Mouse (Mus musculus) adrenal gland, postnatal 14 days (tissue): ENCODE measurements at regions not wholly inside any gene's neighbourhood (a gene's known extent, or its start where the extent isn't known, plus 50 kb on each side); places are given as distances from the start of the nearest gene placed in this dataset.

Experiments
- DNase-seq: peaks from one replicate; pipeline ENCODE4 v3.0.0; 2021; ENCODE audit warnings: mixed read lengths

- no peak for DNase-seq
Observed at GRCm38 (mm10) chr9:84295891-84296290, 370.9 kb downstream of the Bckdhb start.

- DNase-seq: no peak
Observed at GRCm38 (mm10) chr9:84296456-84296855, 371.5 kb downstream of the Bckdhb start.

DNA sequence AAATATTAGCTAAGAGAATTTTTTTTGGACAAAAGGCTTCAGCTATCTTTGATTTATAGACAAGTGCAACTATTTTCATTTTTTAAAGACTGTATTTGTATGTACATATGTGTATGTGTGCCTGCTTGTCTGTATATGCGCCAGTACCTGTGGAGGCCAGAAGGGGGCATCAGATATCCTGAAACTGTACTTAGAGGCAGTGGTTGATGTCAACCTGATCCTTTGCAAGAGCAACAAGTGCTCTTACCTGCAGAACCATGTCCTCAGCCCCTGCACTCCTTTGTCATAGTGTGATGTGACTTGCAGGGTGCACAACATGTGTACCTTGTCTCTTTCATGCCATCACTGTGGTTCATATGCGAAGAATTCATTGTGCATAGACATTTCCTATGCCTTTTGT is 379.5 kb downstream of the Bckdhb start:
- no peak for DNase-seq

DNA sequence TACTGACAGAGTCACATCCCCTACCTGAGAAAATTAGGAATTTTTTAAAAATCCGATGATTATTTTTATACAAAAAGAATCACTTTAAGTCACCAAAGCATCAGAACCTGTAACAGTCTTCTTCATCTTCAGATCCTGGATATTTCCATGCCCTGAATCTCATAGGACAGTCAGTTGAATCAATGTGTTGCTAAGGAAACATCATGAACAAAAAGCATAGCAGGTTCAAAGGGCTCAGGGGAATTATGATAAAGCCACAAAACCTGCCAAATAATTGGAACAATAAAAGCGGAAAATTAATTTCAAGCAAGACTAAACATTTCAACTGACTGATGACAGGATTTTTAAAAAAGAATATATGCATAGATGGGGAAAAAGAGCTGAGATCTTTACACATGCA is 393.9 kb downstream of the Bckdhb start:
- DNase-seq: no peak

DNA sequence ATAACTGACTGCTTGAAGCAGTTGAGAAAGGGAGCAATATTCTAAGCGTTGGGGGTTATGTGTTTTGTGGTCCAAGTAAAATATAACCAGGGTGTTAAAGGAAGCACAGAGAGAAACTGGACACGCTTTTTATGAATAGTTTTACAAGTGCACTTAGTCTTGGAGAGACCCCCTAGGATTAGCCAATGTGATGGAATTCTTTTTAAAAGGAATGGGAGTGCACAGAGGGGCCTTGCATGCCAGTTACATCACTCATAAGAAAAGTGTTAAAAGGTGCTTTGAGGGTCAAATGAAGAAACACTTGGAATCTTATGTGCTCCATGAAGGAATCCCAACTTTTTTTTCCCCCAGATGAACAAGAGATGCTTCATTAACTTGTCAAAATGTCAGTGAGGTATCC is 394.4 kb downstream of the Bckdhb start:
- no peak for DNase-seq

DNA sequence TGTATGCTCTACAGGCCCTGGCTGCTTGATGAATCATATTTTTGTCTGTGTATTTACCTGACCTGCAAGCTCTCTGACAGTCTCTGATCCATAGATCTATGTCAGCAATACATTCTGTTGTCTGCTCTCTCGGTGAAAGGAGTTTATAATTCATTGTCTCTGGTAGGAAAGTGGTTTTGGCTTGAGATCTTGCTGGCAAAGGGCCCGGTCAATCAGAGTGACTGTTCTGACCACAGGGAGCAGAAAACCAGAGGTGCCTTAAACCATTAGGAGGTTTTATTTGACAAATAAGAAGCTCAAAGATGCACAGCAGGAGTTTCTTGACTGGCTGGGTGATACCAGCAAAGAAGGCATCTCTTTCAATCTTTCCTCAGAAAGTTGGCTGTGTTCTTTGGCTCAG is 398.2 kb downstream of the Bckdhb start:
- DNase-seq: peak; percentile 12

GRCm38 (mm10) chr9:84331083-84331602 is 406.2 kb downstream of the Bckdhb start:
- no peak for DNase-seq

DNA sequence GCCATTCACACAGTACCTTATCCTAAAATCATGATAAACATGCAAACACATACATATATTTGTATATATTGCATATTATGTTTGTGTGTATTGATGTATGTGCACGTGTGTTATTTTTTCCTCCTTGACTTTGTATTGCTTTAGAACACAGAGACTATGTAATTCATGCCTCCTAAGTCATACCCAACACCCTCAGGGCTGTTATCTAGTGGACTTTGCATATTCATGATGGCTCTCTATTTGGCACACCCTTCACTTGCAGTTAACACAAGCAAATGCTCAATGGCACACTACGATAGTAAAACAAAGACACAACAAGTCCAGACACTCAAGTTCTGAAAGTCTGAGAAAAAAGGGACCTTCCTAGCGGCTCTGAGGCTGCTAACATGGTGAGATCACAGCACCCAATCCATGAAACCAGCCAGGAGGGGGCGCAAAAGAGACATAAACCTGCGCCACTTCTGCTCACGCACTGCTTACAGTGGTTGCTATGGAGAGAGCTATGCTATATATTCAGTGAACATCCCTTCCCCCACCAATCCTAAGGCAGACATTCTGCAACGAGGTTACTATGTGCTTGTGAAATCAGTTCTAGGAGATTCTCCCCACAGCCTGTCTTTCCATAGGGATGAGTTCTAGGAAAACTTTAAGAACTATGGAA is 418.6 kb downstream of the Bckdhb start:
- peak; percentile 84 for DNase-seq

GRCm38 (mm10) chr9:84350223-84350622 is 425.3 kb downstream of the Bckdhb start:
- DNase-seq: no peak

- no peak for DNase-seq
Observed at GRCm38 (mm10) chr9:84354409-84354808, 429.5 kb downstream of the Bckdhb start.

DNA sequence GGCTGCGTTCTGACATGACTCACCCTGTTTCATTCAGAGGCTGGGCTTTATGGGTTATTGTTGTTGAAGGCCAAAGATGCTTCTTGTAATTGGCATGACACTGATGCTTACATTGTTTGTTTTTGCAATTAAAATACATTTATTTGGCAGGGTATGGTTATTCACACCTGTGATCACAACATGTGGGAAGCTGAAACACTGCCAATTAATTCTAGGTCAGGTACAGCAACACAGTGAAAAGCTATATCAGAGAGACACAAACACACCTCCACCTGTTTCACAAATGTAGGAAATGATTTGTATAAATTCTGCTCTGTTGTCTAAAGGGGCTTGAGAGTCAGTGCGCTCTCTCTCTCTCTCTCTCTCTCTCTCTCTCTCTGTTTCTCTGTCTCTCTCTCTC is 431.2 kb downstream of the Bckdhb start:
- no peak for DNase-seq

DNA sequence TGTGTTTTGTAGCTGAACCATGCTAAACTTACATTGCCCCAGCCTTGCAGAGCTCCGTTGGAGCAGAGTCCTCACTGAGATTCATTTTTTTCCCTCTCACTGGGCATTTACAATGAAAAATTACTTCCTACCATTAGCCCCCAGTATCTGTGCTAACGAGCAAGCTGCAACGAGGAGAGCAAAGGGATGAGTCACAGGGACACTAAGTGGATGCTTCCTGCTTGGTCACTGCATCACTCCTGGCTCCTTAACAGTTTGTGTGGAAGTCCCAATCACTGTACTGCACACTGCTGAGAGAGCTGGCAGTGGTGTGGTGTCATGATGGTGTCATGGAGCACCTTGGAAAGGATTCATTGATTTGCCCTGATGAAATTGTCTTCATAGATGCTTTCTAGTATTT is 434.9 kb downstream of the Bckdhb start:
- DNase-seq: no peak

- DNase-seq: no peak
Observed at GRCm38 (mm10) chr9:84360484-84360883, 435.5 kb downstream of the Bckdhb start.

- DNase-seq: no peak
Observed at GRCm38 (mm10) chr9:84363478-84363877, 438.5 kb downstream of the Bckdhb start.

GRCm38 (mm10) chr9:84369200-84369599 is 444.3 kb downstream of the Bckdhb start:
- DNase-seq: no peak

DNA sequence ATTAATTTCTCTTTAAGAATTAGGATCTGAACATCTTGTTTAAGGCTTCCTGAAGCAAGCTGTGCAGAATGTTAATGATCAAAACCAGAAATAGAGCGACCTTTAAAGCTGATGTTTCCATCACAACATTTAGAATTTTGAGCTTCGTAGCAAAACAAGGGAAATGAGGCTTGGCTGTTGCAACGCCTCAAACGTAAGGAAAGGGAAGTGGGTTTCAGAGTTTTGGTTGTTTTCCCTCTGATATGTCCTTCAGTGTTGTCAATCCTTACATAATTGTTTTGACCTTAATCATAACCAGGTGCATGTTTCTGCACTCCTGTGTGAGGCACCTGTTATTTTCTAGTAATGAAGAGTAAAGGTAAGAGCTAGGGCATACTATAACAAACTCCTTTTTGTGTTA is 445.3 kb downstream of the Bckdhb start:
- no peak for DNase-seq

DNA sequence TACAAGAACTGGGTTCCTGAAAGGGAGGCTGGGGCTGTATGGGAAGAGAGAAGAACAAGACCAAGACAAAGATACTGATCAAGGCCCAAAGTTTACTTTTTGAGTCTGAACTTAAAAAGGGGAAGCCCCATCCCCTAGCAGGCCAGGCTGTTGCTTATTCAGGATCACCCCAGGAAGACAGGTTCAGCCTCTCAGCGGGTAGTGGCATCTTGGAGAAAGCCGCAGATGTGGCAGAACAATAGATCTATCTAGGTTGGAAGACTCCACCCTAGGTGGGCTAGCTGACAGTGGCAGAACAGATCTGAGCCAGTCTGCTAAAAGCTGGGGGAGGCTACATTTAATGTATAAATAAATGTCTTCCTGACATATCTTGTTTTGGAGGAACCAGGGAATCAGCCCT is 450.8 kb downstream of the Bckdhb start:
- no peak for DNase-seq

DNA sequence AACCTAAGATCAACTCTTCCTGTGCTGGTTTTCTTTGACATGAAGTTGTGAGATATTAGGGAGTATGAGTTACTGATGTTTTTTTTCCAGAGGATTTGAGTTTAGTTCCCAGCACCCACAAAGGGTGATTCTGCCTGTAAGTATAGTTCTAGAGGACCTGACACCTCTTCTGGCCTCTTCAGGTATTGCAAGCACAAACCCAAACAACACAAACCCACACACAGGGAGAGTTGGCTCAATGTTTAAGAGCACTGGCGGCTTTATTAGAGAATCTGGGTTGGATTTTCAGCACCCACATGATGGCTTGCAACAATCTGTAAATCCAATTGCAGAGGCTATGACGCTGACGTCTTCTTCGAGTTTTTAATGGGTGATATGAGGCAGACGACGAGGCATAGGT is 451.7 kb downstream of the Bckdhb start:
- no peak for DNase-seq

DNA sequence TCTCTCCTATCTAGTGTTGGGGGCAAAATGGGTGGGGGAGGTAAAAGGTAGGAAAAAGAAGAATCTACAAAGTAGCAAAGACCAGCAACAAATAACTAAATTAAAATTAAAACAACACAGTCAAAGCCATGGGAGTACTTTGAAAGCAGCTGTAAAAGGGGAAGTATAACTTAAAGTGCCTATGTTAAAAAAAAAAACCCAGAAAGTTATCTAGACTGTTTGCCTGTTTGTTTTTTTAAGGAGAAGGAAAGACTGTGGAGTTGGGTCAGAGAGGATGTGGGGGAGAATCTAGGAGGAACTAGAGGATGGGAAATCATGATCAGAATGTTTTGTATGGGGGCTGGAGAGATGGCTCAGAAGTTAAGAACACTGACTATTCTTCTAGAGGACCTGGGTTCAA is 457.0 kb downstream of the Bckdhb start:
- no peak for DNase-seq

- no peak for DNase-seq
Observed at GRCm38 (mm10) chr9:84389831-84390230, 464.9 kb downstream of the Bckdhb start.

DNA sequence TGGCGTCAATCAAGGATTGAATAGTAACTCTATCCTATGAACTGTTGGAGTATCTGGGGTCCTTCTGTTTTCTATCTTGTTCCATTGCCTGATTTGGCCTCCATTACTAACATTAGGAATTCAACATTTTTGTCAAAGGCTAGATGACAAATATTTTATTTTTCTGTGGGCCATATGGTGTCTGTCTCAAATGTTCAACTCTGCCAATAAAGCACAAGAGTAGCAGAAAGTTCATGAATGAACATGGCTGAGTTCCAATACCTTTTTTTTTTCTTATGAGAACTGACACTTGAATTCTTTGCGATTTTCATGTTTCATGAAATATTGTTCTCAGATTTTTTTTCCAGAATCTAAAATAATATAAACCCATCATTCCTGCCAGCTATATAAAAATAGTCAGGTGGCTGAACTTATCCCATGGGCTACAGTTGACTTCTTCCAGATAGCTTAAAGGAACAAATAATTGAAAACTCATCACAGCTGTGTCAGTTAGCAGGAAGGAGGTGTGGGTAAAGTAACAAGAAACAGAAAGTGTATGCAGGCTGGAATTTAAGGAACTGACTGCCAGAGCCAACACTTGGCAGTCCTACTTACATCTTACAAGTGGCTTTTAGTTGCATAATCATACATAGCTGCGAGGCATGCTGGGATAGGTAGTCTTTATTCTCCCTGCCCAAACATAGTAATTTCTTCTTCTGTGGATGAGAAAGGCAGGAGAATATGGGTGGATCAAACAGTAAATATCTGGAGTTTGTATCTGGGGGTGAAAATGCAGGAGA is 469.8 kb downstream of the Bckdhb start:
- no peak for DNase-seq

- no peak for DNase-seq
Observed at GRCm38 (mm10) chr9:84399481-84399880, 474.5 kb downstream of the Bckdhb start.

DNA sequence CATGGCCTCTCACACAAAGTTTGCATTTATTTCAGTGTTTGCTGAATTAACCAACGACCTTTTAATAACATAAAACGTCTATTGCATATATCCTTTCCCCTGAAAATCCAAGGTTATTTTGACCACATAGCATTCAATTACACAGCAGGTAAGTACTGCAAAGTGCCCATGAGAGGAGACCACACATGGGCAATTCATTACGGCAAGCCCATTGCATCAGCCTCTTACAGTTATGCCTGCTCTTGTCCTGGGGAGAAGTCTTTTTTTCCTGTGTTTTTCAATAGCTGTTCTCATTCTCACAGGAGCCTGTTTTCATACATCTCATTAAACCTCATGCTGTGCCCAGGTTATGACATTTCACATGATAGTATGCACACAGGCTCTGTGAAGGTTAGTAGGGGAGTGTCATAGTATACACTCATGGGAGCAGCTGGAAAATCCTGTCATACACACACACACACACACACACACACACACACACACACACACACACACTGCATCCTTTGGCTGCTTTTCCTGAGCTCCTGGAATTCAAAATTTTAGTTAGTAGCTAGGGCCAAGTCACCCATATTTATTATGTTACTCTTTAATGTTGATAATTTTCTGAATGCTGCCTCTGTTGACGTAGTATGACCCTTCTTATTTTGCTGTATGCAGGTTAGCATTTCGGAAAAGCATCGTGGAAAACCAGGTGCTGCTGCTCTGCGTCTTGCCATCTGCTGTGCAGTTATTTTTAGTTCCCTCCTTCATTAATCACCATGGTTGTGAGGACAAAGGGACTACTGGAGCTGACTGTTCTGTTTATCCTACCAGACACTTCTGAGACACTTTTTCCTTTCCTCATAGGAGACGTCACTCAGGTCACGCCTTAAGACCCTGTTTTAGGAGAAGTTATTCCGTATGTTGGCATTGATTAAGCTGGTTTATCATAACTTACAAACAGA is 483.6 kb downstream of the Bckdhb start:
- no peak for DNase-seq
